Mouse (Mus musculus) embryonic facial prominence, embryonic 14.5 days (tissue): Measurements from ENCODE around the gene Gng13. TPM values are rescaled to one million over a fixed set of nuclear protein-coding genes. Genes with fewer than 3 reads are reported as not detected.

ENCODE experiments used
- ATAC-seq: fragments of 200-750 bp; cut with Nextera tagmentation; 2 replicates; pipeline ENCODE4 v1.8.0; 2017; ENCODE audit warnings: low read depth, moderate number of reproducible peaks, moderate TSS enrichment
- DNase-seq: peaks from one replicate; pipeline ENCODE4 v3.0.0-alpha.2; 2015; ENCODE audit warnings: low spot score
- H3K27ac ChIP-seq: fragments of 300-500 bp; sonication (generic); replicated peaks from 2 replicates; pipeline ENCODE4 v1.5.1; 2014; ENCODE audit warnings: low read depth, mild to moderate bottlenecking, low read length, moderate library complexity
- H3K27me3 ChIP-seq: fragments of 300-500 bp; sonication (generic); replicated peaks from 2 replicates; pipeline ENCODE4 v1.6.1; 2014; ENCODE audit warnings: low read length; ENCODE audit not compliant: control insufficient read depth, insufficient read depth
- H3K36me3 ChIP-seq: fragments of 300-500 bp; sonication (generic); 2 replicates; pipeline ENCODE4 v1.6.1; 2014; ENCODE audit warnings: low read length, mixed read lengths; ENCODE audit not compliant: control insufficient read depth, insufficient read depth
- H3K4me1 ChIP-seq: fragments of 300-500 bp; sonication (generic); 2 replicates; pipeline ENCODE4 v1.6.1; 2014; ENCODE audit warnings: antibody characterized with exemption, low read length; ENCODE audit not compliant: control insufficient read depth, insufficient read depth
- H3K4me2 ChIP-seq: fragments of 300-500 bp; sonication (generic); 2 replicates; pipeline ENCODE4 v1.6.1; 2014; ENCODE audit warnings: low read depth, mild to moderate bottlenecking, low read length, moderate library complexity, mixed read lengths
- H3K4me3 ChIP-seq: fragments of 300-500 bp; sonication (generic); 2 replicates; pipeline ENCODE4 v1.5.1; 2014; ENCODE audit warnings: low read depth, mild to moderate bottlenecking, low read length
- H3K9ac ChIP-seq: fragments of 300-500 bp; sonication (generic); 2 replicates; pipeline ENCODE4 v1.6.1; 2014; ENCODE audit warnings: low read depth, mild to moderate bottlenecking, low read length, moderate library complexity, mixed read lengths
- H3K9me3 ChIP-seq: fragments of 300-500 bp; sonication (generic); 2 replicates; pipeline ENCODE4 v1.6.1; 2016; ENCODE audit warnings: low read length; ENCODE audit not compliant: control insufficient read depth
- WGBS: fragments of 180-500 bp; shearing (Covaris S2); extraction: QIAGEN DNeasy Blood & Tissue Kit; methylation state at CpG from one replicate; pipeline ENCODE4 v1.1.7; 2014; 5-methylcytosine and 5-hydroxymethylcytosine counted together
- polyA plus RNA-seq: library from polyadenylated mRNA; unstranded; fragments of >200 nt; fragmentation: Nextera tagmentation; extraction: Ambion mirVana; gene quantifications from 2 replicates; pipeline ENCODE4 v1.2.1, GENCODE M21; 2014

The Gng13 gene
- polyA plus RNA-seq, 1 experiment from 2014 or later = 28.5 TPM

DNA sequence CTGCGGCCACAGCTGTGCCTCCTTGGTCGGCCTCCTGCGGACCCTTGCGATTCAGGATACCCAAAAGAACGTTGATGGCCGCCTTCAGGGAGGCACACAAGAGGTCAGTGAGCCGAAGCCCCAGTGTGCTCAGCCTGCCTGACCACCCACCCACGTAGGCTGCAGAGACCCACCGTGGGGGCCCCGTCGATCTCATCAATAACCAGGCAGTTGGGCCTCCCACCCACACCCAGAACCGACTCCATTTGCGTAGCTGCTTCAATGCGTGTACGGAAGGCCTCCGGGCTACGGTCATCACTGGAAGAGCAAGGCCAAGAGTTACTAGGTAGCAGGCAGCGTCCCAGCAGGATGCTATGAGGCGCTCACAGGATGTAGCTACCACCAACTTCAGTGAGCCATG is 6.5 kb downstream of the Gng13 start:
- no peaks in the 10 kb centered on the region for H3K9me3 ChIP-seq
- no peaks in the 10 kb centered on the region for H3K27me3 ChIP-seq
- no peak overlapping the region for H3K4me2 ChIP-seq
- H3K27ac ChIP-seq = no peak overlapping the region
- 96% methylated on average over 17 of the region's 19 CpGs for WGBS
- peaks cover 16% of the 10 kb centered on the region for H3K36me3 ChIP-seq
- peaks cover 12% of the 10 kb centered on the region for H3K4me1 ChIP-seq
- ATAC-seq = no peak
- no peak overlapping the region for H3K9ac ChIP-seq
- no peak overlapping the region for H3K4me3 ChIP-seq
- no peak for DNase-seq

DNA sequence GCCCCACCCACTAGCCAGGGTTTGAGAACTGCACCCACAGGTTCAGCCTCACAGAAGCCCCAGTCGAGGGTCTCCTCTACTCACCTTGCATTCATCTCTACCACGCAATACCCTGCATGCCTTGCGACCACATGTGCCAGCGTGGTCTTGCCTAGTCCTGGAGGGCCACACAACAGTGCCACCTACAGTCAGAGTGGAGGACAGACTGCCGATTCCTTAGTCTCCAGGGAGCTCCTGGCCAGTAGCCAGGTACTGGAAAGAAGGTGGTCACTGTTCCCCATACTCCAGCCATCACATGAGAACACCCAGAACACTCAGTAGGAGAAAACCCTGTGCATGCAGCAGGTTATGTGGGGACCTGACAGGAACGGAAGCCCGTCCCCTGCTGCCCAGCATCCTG is 6.9 kb downstream of the Gng13 start:
- 77% methylated on average over 7 of the region's 7 CpGs for WGBS
- no peak overlapping the region for H3K4me3 ChIP-seq
- H3K4me2 ChIP-seq = no peak overlapping the region
- H3K9me3 ChIP-seq = no peaks in the 10 kb centered on the region
- no peak for DNase-seq
- no peak overlapping the region for H3K27ac ChIP-seq
- H3K36me3 ChIP-seq = peaks cover 16% of the 10 kb centered on the region
- peaks cover 13% of the 10 kb centered on the region for H3K4me1 ChIP-seq
- no peak overlapping the region for H3K9ac ChIP-seq
- H3K27me3 ChIP-seq = no peaks in the 10 kb centered on the region
- ATAC-seq = no peak

DNA sequence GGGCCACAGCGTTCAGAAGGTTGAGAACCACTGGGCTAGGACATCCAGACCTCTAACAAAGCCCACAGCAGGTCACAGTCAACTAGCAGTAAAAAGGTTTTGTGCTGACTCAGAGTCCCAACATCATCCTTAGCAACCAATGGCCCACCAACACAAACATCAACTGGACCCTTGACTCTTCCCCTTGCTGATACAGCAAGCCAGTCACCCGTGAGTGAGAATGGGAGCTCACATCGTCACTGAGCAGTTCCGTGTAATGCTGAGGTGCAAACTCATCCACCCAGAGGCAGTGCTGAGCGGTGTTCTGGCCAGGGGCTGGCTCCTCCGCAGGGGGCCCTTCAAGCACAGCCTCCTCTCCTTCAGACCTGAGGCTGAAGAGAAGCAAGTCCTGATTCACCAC is 8.3 kb downstream of the Gng13 start:
- Histone ChIP-seq H3K9ac (no peak overlapping the region), H3K9me3 (no peaks in the 10 kb centered on the region), H3K4me1 (peaks cover 13% of the 10 kb centered on the region), H3K36me3 (peaks cover 17% of the 10 kb centered on the region), H3K4me2 (no peak overlapping the region), H3K27me3 (no peaks in the 10 kb centered on the region), H3K4me3 (no peak overlapping the region), H3K27ac (no peak overlapping the region)
- ATAC-seq = no peak
- no peak for DNase-seq
- WGBS = 86% methylated on average over 6 of the region's 6 CpGs

DNA sequence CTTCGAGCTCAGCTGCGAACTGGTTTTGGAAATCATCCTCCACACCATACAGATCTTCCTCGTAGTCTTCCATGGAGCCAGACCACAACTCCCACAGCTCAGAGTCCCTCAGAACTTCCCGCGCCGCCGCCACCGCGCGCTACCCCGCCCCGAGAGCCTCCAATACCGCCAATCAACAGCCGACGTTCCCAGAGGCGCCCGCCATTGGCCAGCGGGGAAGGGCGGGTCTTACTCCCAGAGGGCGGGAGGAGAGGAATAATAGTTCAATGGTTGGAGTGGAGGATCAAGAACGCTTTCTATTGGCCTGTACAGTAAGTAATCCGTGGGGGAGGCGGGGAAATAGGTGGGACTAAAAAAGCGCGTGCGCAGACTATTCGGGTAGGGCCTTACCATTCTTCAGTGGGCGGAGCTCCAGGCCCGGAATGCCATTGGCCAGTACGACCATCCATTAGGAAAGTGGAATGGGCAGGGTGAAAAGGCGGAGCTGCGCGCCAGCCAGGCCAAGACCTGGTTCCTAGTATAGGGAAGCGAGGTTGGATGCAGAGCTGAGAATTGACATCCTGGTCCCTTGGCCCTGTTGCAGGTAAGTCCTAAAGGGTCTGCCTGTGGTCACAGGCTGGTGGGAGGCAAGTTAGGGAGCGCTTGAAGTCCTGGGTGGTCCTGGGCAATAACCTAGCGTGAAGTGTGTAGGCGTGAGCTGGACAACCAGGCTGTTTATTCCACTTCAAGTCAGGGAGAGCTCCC is 10.5 kb downstream of the Gng13 start, which contains the start of the genes Chtf18 and Rpusd1:
Chtf18 (minus strand) TSS at position 155 of the 744 bp plus-strand sequence.
Rpusd1 (plus strand) TSS at position 406 of the 744 bp plus-strand sequence.
- H3K4me3 ChIP-seq = peak within 1 kb of the TSS; percentile 63
- H3K27me3 ChIP-seq = no peaks in the 10 kb centered on the region
- DNase-seq (peak; percentile 100), ATAC-seq (peak; percentile 98)
- WGBS = under 1% methylated on average over 36 of the region's 37 CpGs
- 0 out of 2 replicates have a peak, but pooled peaks cover 9% of the 10 kb centered on the region for H3K36me3 ChIP-seq
- H3K4me2 ChIP-seq = peak within 1 kb of the TSS; percentile 93
- H3K9ac ChIP-seq = peak within 1 kb of the TSS; percentile 77
- H3K4me1 ChIP-seq = peaks cover 13% of the 10 kb centered on the region
- H3K9me3 ChIP-seq = no peaks in the 10 kb centered on the region
- peak within 1 kb of the TSS; percentile 24 for H3K27ac ChIP-seq

DNA sequence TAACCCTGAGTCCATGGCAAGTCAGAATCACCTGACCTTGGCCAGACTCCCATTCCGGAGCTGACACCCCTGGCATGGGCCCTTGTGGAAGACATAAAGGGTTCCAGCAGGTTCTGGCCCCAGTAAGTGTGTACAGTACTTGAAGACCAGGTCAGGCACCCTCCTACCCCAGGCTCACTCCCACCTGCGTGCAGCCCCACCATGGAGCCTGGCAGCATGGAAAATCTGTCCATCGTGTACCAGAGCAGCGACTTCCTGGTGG is 11.0 kb downstream of the Gng13 start:
- ATAC-seq (no peak), DNase-seq (no peak)
- Histone ChIP-seq H3K36me3 (0 out of 2 replicates have a peak, but pooled peaks cover 9% of the 10 kb centered on the region), H3K27ac (peak overlapping the region; percentile 24), H3K4me2 (peak overlapping the region; percentile 93), H3K4me1 (peaks cover 13% of the 10 kb centered on the region), H3K27me3 (no peaks in the 10 kb centered on the region), H3K9ac (peak overlapping the region; percentile 77), H3K4me3 (peak overlapping the region; percentile 63), H3K9me3 (no peaks in the 10 kb centered on the region)
- WGBS = 25% methylated on average over 4 of the region's 4 CpGs

DNA sequence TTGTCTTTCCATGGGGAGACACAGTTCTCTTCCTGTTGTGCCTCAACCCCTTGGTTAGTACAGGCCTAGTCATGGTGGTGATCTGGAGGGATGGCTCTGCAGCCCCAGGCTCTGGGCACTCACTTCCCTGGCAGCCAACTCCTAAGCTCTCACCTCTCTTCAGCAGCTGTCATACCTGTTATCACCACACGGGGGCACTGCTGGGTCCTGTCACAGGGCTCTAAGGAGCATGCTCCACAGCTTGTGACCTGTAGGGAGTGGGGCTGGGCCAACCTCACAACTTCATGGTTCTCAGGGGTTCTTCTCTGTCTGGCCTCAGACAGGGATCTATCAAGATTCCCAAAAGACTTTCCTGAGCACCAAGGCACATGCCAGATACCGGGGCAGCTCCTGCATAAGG is 15.1 kb downstream of the Gng13 start:
- Histone ChIP-seq H3K27me3 (no peaks in the 10 kb centered on the region), H3K4me2 (no peak overlapping the region), H3K9ac (no peak overlapping the region), H3K4me3 (no peak overlapping the region), H3K27ac (no peak overlapping the region), H3K9me3 (no peaks in the 10 kb centered on the region), H3K36me3 (0 out of 2 replicates have a peak, but pooled peaks cover 9% of the 10 kb centered on the region), H3K4me1 (peaks cover 6% of the 10 kb centered on the region; the same call in 1 of the 2 replicates)
- DNase-seq = peak; percentile 79
- no peak for ATAC-seq
- WGBS = 20% methylated on average over 2 of the region's 2 CpGs

DNA sequence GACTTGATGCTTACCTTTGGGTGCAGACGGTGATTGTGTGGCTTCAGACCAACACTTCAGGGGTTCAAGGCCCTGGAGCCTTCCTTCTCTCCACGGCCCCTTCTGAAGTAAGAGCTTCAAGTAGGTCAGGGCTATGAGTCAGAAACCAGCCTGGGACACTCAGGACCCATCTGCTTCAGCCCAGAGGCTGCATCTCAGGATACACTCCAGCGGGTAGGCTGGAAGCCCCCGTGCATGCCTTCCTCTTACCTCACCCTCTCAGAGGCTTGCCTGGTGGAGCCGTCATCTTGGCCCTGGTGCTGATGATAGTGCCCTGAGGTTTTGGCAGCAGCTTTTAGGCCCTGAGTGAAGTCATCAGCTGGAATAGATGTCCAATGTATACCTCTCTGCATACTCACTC is 18.3 kb downstream of the Gng13 start:
- Histone ChIP-seq H3K4me3 (no peak overlapping the region), H3K36me3 (0 out of 2 replicates have a peak, but pooled peaks cover 8% of the 10 kb centered on the region), H3K9ac (no peak overlapping the region), H3K27ac (no peak overlapping the region), H3K27me3 (no peaks in the 10 kb centered on the region), H3K4me1 (no peaks in the 10 kb centered on the region), H3K9me3 (no peaks in the 10 kb centered on the region), H3K4me2 (no peak overlapping the region)
- no peak for DNase-seq
- 71% methylated on average over 5 of the region's 5 CpGs for WGBS
- no peak for ATAC-seq

DNA sequence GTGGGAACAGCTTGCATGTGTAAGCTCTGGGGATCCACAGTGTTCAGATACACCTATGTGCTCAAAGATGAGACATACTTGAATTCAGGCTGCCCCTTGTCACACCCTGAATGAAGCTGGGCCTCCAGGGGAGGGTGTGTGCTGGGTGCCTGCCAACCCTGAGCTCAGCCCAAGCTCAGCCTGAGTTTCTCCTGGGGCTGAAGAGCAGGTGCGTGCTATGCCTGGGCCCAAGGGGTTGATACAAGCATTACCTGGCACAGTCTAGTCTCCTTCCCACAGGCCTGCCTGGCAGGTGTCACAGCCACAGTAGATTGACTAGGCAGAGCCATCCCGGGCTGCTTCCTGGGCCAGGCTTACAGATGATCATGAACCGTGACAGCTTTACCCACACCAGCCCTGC is 18.8 kb downstream of the Gng13 start, which contains the start of gene Mslnl:
Mslnl (plus strand) TSS at position 298 of the 400 bp plus-strand sequence.
- no peaks in the 10 kb centered on the region for H3K9me3 ChIP-seq
- H3K4me2 ChIP-seq = no peak within 1 kb of the TSS
- DNase-seq (peak; percentile 46), ATAC-seq (0 out of 2 replicates have a peak, but pooled peaks have one; percentile 28)
- no peak within 1 kb of the TSS for H3K9ac ChIP-seq
- H3K36me3 ChIP-seq = 0 out of 2 replicates have a peak, but pooled peaks cover 4% of the 10 kb centered on the region
- 76% methylated on average over 2 of the region's 3 CpGs for WGBS
- no peaks in the 10 kb centered on the region for H3K4me1 ChIP-seq
- H3K4me3 ChIP-seq = no peak within 1 kb of the TSS
- H3K27me3 ChIP-seq = no peaks in the 10 kb centered on the region
- no peak within 1 kb of the TSS for H3K27ac ChIP-seq

DNA sequence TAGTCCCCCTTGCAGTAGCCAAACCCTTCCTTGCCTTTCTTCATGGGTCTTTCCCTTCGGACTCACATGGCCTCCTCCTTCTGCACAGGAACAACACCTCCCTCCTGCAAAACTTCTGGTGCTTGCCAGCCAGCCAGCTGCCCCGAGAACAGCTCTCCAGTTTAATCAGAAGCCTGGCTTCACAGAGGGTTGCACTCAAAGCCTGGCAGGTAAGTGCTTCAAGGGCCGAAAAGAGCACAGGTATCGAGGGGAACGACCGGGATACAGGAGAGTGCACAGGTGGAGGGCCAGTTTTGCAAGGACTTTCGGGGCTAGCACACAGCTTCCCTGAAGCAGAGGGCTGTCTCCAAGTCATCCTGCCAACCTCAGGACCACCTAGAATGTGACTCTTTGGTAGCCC is 21.9 kb downstream of the Gng13 start:
- no peaks in the 10 kb centered on the region for H3K36me3 ChIP-seq
- WGBS = 70% methylated on average over 7 of the region's 7 CpGs
- no peak overlapping the region for H3K4me3 ChIP-seq
- no peaks in the 10 kb centered on the region for H3K4me1 ChIP-seq
- H3K27ac ChIP-seq = no peak overlapping the region
- no peaks in the 10 kb centered on the region for H3K9me3 ChIP-seq
- H3K27me3 ChIP-seq = no peaks in the 10 kb centered on the region
- ATAC-seq = no peak
- no peak overlapping the region for H3K4me2 ChIP-seq
- DNase-seq = no peak
- H3K9ac ChIP-seq = no peak overlapping the region
